Mouse (Mus musculus) hindbrain, embryonic 11.5 days (tissue): ENCODE data around the gene Man2a1. TPM values are rescaled to one million over a fixed set of nuclear protein-coding genes. Genes with fewer than 3 reads are reported as not detected.

ENCODE experiments used
- ATAC-seq: fragments of 200-750 bp; cut with Nextera tagmentation; 2 replicates; pipeline ENCODE4 v1.8.0; 2017; ENCODE audit warnings: mild to moderate bottlenecking, moderate TSS enrichment, moderate library complexity; ENCODE audit not compliant: low FRiP score
- DNase-seq: peaks from one replicate; pipeline ENCODE4 v3.0.0-alpha.2; 2015; ENCODE audit warnings: low spot score
- H3K27ac ChIP-seq: fragments of 300-500 bp; sonication (generic); 2 replicates; pipeline ENCODE4 v1.5.1; 2014; ENCODE audit warnings: mild to moderate bottlenecking, low read depth, low read length
- H3K27me3 ChIP-seq: fragments of 300-500 bp; sonication (generic); 2 replicates; pipeline ENCODE4 v1.6.1; 2014; ENCODE audit warnings: mild to moderate bottlenecking, low read length, moderate library complexity, mixed read lengths; ENCODE audit not compliant: control insufficient read depth, insufficient read depth
- H3K36me3 ChIP-seq: fragments of 300-500 bp; sonication (generic); 2 replicates; pipeline ENCODE4 v1.6.1; 2014; ENCODE audit warnings: mild to moderate bottlenecking, low read length, moderate library complexity, mixed read lengths; ENCODE audit not compliant: control insufficient read depth, insufficient read depth
- H3K4me1 ChIP-seq: fragments of 300-500 bp; sonication (generic); replicated peaks from 2 replicates; pipeline ENCODE4 v1.6.1; 2014; ENCODE audit warnings: low read length, mixed read lengths; ENCODE audit not compliant: control insufficient read depth, insufficient read depth
- H3K4me2 ChIP-seq: fragments of 300-500 bp; sonication (generic); replicated peaks from 2 replicates; pipeline ENCODE4 v1.6.1; 2014; ENCODE audit warnings: mild to moderate bottlenecking, low read depth, low read length
- H3K4me3 ChIP-seq: fragments of 300-500 bp; sonication (generic); 2 replicates; pipeline ENCODE4 v1.5.1; 2014; ENCODE audit warnings: low read depth, low read length
- H3K9ac ChIP-seq: fragments of 300-500 bp; sonication (generic); 2 replicates; pipeline ENCODE4 v1.6.1; 2014; ENCODE audit warnings: low read depth, low read length
- H3K9me3 ChIP-seq: fragments of 300-500 bp; sonication (generic); 2 replicates; pipeline ENCODE4 v1.6.1; 2016; ENCODE audit warnings: low read length; ENCODE audit not compliant: control insufficient read depth
- WGBS: fragments of 180-500 bp; shearing (Covaris S2); extraction: QIAGEN DNeasy Blood & Tissue Kit; methylation state at CpG from one replicate; pipeline ENCODE4 v1.1.7; 2014; 5-methylcytosine and 5-hydroxymethylcytosine counted together
- polyA plus RNA-seq: library from polyadenylated mRNA; unstranded; fragments of >200 nt; fragmentation: Nextera tagmentation; extraction: Ambion mirVana; gene quantifications from 2 replicates; pipeline ENCODE4 v1.2.1, GENCODE M21; 2014

Man2a1 gene
- polyA plus RNA-seq, 1 experiment from 2014 or later, result 5.9 TPM

DNA sequence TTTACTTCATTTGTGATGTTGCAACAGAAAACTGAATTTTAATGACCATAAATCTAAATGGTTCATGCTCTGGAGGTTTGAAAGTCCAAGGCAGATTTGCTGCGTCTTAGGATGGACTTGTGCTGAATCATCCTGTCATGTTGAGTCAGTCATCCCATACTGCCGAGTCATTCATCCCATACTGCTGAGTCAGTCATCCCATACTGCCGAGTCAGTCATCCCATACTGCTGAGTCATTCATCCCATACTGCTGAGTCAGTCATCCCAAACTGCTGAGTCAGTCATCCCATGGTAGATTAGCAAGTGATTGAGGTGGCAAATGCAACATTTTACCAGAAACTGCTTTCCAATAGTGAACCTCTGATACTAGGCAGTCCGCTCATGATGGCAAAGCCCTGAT is 83.6 kb downstream of the Man2a1 start:
- H3K4me3 ChIP-seq, result no peak overlapping the region
- no peak for DNase-seq
- H3K4me1 ChIP-seq, result no peaks in the 10 kb centered on the region
- no peak overlapping the region for H3K27ac ChIP-seq
- no peaks in the 10 kb centered on the region for H3K9me3 ChIP-seq
- 98% methylated on average over 4 of the region's 4 CpGs for WGBS
- no peaks in the 10 kb centered on the region for H3K27me3 ChIP-seq
- H3K36me3 ChIP-seq, result no peaks in the 10 kb centered on the region
- ATAC-seq, result no peak
- H3K9ac ChIP-seq, result no peak overlapping the region
- H3K4me2 ChIP-seq, result no peak overlapping the region

- H3K27ac ChIP-seq, result no peak overlapping the region
- DNase-seq (no peak), ATAC-seq (no peak)
- H3K9ac ChIP-seq, result no peak overlapping the region
- no peaks in the 10 kb centered on the region for H3K36me3 ChIP-seq
- 0 out of 2 replicates have a peak, but pooled peaks cover 4% of the 10 kb centered on the region for H3K9me3 ChIP-seq
- 91% methylated on average over 6 of the region's 6 CpGs for WGBS
- no peak overlapping the region for H3K4me2 ChIP-seq
- no peak overlapping the region for H3K4me3 ChIP-seq
- H3K4me1 ChIP-seq, result no peaks in the 10 kb centered on the region
- no peaks in the 10 kb centered on the region for H3K27me3 ChIP-seq
These were observed 84.8 kb downstream of the Man2a1 start for GRCm38 (mm10) chr17:64685216-64685903.

- no peak for ATAC-seq
- 0 out of 2 replicates have a peak, but pooled peaks cover 4% of the 10 kb centered on the region for H3K9me3 ChIP-seq
- 91% methylated on average over 3 of the region's 3 CpGs for WGBS
- no peaks in the 10 kb centered on the region for H3K36me3 ChIP-seq
- no peak overlapping the region for H3K9ac ChIP-seq
- H3K27me3 ChIP-seq, result no peaks in the 10 kb centered on the region
- H3K4me3 ChIP-seq, result no peak overlapping the region
- no peak for DNase-seq
- no peak overlapping the region for H3K27ac ChIP-seq
- no peaks in the 10 kb centered on the region for H3K4me1 ChIP-seq
- H3K4me2 ChIP-seq, result no peak overlapping the region
These were observed 89.1 kb downstream of the Man2a1 start for GRCm38 (mm10) chr17:64689614-64690013.

GRCm38 (mm10) chr17:64697277-64697831 is 96.8 kb downstream of the Man2a1 start:
- H3K27me3 ChIP-seq, result no peaks in the 10 kb centered on the region
- H3K36me3 ChIP-seq, result no peaks in the 10 kb centered on the region
- H3K9me3 ChIP-seq, result no peaks in the 10 kb centered on the region
- no peak overlapping the region for H3K4me2 ChIP-seq
- no peak overlapping the region for H3K27ac ChIP-seq
- H3K4me3 ChIP-seq, result no peak overlapping the region
- no peak for ATAC-seq
- no peaks in the 10 kb centered on the region for H3K4me1 ChIP-seq
- DNase-seq, result no peak
- WGBS, result 81% methylated on average over 10 of the region's 10 CpGs
- no peak overlapping the region for H3K9ac ChIP-seq

- H3K27me3 ChIP-seq, result no peaks in the 10 kb centered on the region
- 91% methylated on average over 8 of the region's 8 CpGs for WGBS
- no peak overlapping the region for H3K4me3 ChIP-seq
- no peaks in the 10 kb centered on the region for H3K9me3 ChIP-seq
- no peaks in the 10 kb centered on the region for H3K4me1 ChIP-seq
- DNase-seq, result no peak
- H3K27ac ChIP-seq, result no peak overlapping the region
- no peak overlapping the region for H3K9ac ChIP-seq
- no peak for ATAC-seq
- no peak overlapping the region for H3K4me2 ChIP-seq
- H3K36me3 ChIP-seq, result no peaks in the 10 kb centered on the region
These were observed 98.0 kb downstream of the Man2a1 start for GRCm38 (mm10) chr17:64698516-64698915.

GRCm38 (mm10) chr17:64703649-64704230 is 103.2 kb downstream of the Man2a1 start:
- Histone ChIP-seq H3K4me2 (no peak overlapping the region), H3K9me3 (no peaks in the 10 kb centered on the region), H3K36me3 (no peaks in the 10 kb centered on the region), H3K27ac (no peak overlapping the region), H3K4me1 (no peaks in the 10 kb centered on the region), H3K9ac (no peak overlapping the region), H3K4me3 (no peak overlapping the region), H3K27me3 (peaks cover 1% of the 10 kb centered on the region; the same call in 1 of the 2 replicates)
- 92% methylated on average over 4 of the region's 4 CpGs for WGBS
- ATAC-seq (no peak), DNase-seq (no peak)

- Histone ChIP-seq H3K27ac (no peak overlapping the region), H3K4me1 (no peaks in the 10 kb centered on the region), H3K4me3 (no peak overlapping the region), H3K36me3 (no peaks in the 10 kb centered on the region), H3K9ac (no peak overlapping the region), H3K4me2 (no peak overlapping the region), H3K9me3 (no peaks in the 10 kb centered on the region), H3K27me3 (peaks cover 2% of the 10 kb centered on the region; the same call in 1 of the 2 replicates)
- no peak for DNase-seq
- 83% methylated on average over 6 of the region's 6 CpGs for WGBS
- peak; percentile 55; the same call in 1 of the 2 replicates for ATAC-seq
These were observed 107.0 kb downstream of the Man2a1 start for GRCm38 (mm10) chr17:64707529-64707928.

GRCm38 (mm10) chr17:64716318-64716717 is 115.8 kb downstream of the Man2a1 start:
- DNase-seq (no peak), ATAC-seq (no peak)
- Histone ChIP-seq H3K9me3 (no peaks in the 10 kb centered on the region), H3K4me2 (no peak overlapping the region), H3K4me1 (no peaks in the 10 kb centered on the region), H3K9ac (no peak overlapping the region), H3K36me3 (no peaks in the 10 kb centered on the region), H3K4me3 (no peak overlapping the region), H3K27me3 (no peaks in the 10 kb centered on the region), H3K27ac (no peak overlapping the region)
- 85% methylated on average over 4 of the region's 4 CpGs for WGBS

DNA sequence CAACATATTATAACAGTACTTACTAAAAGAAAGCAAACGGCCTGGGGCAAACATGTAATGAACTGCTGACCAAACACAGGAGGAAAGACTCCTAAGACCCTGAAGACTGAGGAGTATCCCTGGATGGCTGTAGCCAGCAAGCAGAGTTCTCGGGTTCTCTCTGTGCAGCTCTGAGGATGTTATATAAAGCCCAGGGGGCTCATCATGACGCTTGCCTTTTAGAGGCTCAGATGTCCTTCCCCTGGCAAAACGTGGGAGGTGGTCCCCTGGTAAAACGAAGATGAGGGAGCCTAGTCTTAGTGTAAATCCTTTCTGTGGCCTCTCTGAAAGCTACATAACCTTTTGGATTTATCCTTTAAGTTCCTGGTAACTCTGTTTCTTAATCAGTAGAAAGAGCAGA is 119.2 kb downstream of the Man2a1 start:
- DNase-seq (no peak), ATAC-seq (no peak)
- H3K36me3 ChIP-seq, result no peaks in the 10 kb centered on the region
- H3K9me3 ChIP-seq, result no peaks in the 10 kb centered on the region
- H3K9ac ChIP-seq, result no peak overlapping the region
- H3K27ac ChIP-seq, result no peak overlapping the region
- H3K27me3 ChIP-seq, result no peaks in the 10 kb centered on the region
- 77% methylated on average over 5 of the region's 5 CpGs for WGBS
- H3K4me3 ChIP-seq, result no peak overlapping the region
- H3K4me2 ChIP-seq, result no peak overlapping the region
- no peaks in the 10 kb centered on the region for H3K4me1 ChIP-seq
